Mouse (Mus musculus): ENCODE results near the gene Pitpnm1.

DNA sequence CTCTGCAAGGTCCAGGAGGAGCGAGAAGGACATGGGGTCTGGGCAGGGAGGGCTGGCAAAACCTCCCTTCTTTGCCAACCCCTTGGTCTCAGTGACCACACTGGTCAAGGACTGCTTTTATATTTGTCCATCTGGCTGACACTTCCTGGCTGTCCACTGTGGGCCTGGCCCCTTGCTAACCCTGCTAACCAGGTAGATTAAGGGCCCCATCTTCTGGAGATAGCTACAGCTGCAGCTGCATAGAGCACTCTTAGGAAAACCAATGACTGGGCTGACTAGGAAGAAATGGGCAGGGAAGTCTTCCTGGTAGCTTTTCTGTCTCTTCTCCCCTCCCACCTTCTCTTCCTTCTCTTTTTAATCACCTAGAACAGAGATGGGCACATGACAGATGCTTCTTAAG lies 14.8 kb upstream of the Pitpnm1 start:
- no peak for TF ChIP-seq CTCF (IDR thresholded peaks at IDR 0.05; ENCODE audit: insufficient read depth, low read depth, low read length)
- TF ChIP-seq POLR2A (IDR thresholded peaks at IDR 0.05; ENCODE audit: insufficient read depth, low read depth, low read length): no peak

Measured in olfactory bulb, adult 2 months (tissue).